Mouse (Mus musculus): ENCODE data around the gene Ccnb1. TPM values are rescaled to one million over a fixed set of nuclear protein-coding genes. Genes with fewer than 3 reads are reported as not detected.

Ccnb1 gene
- polyA plus RNA-seq, 1 experiment from 2014 or later = 8.8 TPM

- no peaks in the 10 kb centered on the region for H3K4me1 ChIP-seq (ENCODE audit: insufficient read depth, low read depth, low read length)
Observed at GRCm38 (mm10) chr13:100825627-100826410, 39.4 kb upstream of the Ccnb1 start.

DNA sequence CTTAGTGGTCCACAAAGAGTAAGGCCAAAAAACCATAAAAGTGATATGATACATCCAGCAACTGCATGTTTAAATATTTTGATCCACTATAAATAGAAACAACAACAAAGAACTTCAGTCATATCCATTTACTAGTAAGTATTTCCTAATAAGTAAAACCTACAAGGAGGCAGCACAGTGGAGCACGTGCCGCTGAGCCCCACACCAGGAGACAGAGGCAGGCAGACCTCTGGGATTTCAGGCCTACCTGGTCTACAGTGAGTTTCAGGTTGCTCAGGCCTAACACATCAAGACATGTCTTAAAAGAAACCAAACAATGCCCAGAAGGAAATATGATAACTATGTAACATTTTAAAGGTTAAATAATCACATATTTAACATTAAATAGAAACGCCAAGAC, 38.5 kb upstream of the Ccnb1 start:
- H3K9me3 ChIP-seq (ENCODE audit: low read length) = no peaks in the 10 kb centered on the region
- H3K4me1 ChIP-seq (ENCODE audit: insufficient read depth, low read depth, low read length) = no peaks in the 10 kb centered on the region
- H3K36me3 ChIP-seq (ENCODE audit: insufficient read depth, low read length) = peaks cover 22% of the 10 kb centered on the region
- TF ChIP-seq CTCF (IDR thresholded peaks at IDR 0.05) (no peak), EP300 (IDR thresholded peaks at IDR 0.05) (no peak)
- no peak overlapping the region for H3K9ac ChIP-seq (replicated peaks; ENCODE audit: low read depth)
- DNase-seq (ENCODE audit: low spot score) = no peak
- H3K27ac ChIP-seq (ENCODE audit: low read length) = no peak overlapping the region
- 88% methylated on average over 3 of the region's 3 CpGs for WGBS
- no peak overlapping the region for H3K4me2 ChIP-seq (replicated peaks; ENCODE audit: low read depth, low read length)
- no peak for ATAC-seq
- H3K4me3 ChIP-seq (ENCODE audit: low read depth, low read length) = no peak overlapping the region
- no peaks in the 10 kb centered on the region for H3K27me3 ChIP-seq (replicated peaks; ENCODE audit: insufficient read depth, low read length)

More at GRCm38 (mm10) chr13:100825627-100826410, 39.4 kb upstream of the Ccnb1 start:
- no peaks in the 10 kb centered on the region for H3K27me3 ChIP-seq (replicated peaks; ENCODE audit: insufficient read depth, low read length)
- no peak for TF ChIP-seq EP300 (IDR thresholded peaks at IDR 0.05)
- TF ChIP-seq CTCF (IDR thresholded peaks at IDR 0.05) = no peak
- no peak overlapping the region for H3K27ac ChIP-seq (ENCODE audit: low read length)
- H3K9ac ChIP-seq (replicated peaks; ENCODE audit: low read depth) = no peak overlapping the region
- 87% methylated on average over 9 of the region's 9 CpGs for WGBS
- DNase-seq (ENCODE audit: low spot score) (no peak), ATAC-seq (no peak)
- H3K36me3 ChIP-seq (ENCODE audit: insufficient read depth, low read length) = peaks cover 20% of the 10 kb centered on the region
- H3K4me2 ChIP-seq (replicated peaks; ENCODE audit: low read depth, low read length) = no peak overlapping the region
- H3K9me3 ChIP-seq (ENCODE audit: low read length) = no peaks in the 10 kb centered on the region
- no peak overlapping the region for H3K4me3 ChIP-seq (ENCODE audit: low read depth, low read length)

GRCm38 (mm10) chr13:100824306-100824705, 37.9 kb upstream of the Ccnb1 start:
- WGBS = 40% methylated on average over 6 of the region's 6 CpGs
- Histone ChIP-seq H3K4me2 (replicated peaks; ENCODE audit: low read depth, low read length) (no peak overlapping the region), H3K9ac (replicated peaks; ENCODE audit: low read depth) (no peak overlapping the region), H3K4me3 (ENCODE audit: low read depth, low read length) (no peak overlapping the region), H3K9me3 (ENCODE audit: low read length) (no peaks in the 10 kb centered on the region), H3K4me1 (ENCODE audit: insufficient read depth, low read depth, low read length) (no peaks in the 10 kb centered on the region), H3K27ac (ENCODE audit: low read length) (no peak overlapping the region), H3K27me3 (replicated peaks; ENCODE audit: insufficient read depth, low read length) (no peaks in the 10 kb centered on the region), H3K36me3 (ENCODE audit: insufficient read depth, low read length) (peaks cover 24% of the 10 kb centered on the region)
- no peak for ATAC-seq
- no peak for DNase-seq (ENCODE audit: low spot score)
- TF ChIP-seq EP300 (IDR thresholded peaks at IDR 0.05) (no peak), CTCF (IDR thresholded peaks at IDR 0.05) (no peak)

- H3K27me3 ChIP-seq (replicated peaks; ENCODE audit: insufficient read depth, low read length) = no peaks in the 10 kb centered on the region
- H3K36me3 ChIP-seq (ENCODE audit: insufficient read depth, low read length) = peaks cover 27% of the 10 kb centered on the region
- no peak overlapping the region for H3K27ac ChIP-seq (ENCODE audit: low read length)
- H3K4me3 ChIP-seq (ENCODE audit: low read depth, low read length) = no peak overlapping the region
- no peak overlapping the region for H3K9ac ChIP-seq (replicated peaks; ENCODE audit: low read depth)
- ATAC-seq (no peak), DNase-seq (ENCODE audit: low spot score) (no peak)
- H3K4me1 ChIP-seq (ENCODE audit: insufficient read depth, low read depth, low read length) = no peaks in the 10 kb centered on the region
- H3K9me3 ChIP-seq (ENCODE audit: low read length) = no peaks in the 10 kb centered on the region
- 90% methylated on average over 3 of the region's 3 CpGs for WGBS
- H3K4me2 ChIP-seq (replicated peaks; ENCODE audit: low read depth, low read length) = no peak overlapping the region
- TF ChIP-seq EP300 (IDR thresholded peaks at IDR 0.05) (no peak), CTCF (IDR thresholded peaks at IDR 0.05) (no peak)
Observed at GRCm38 (mm10) chr13:100823863-100824262, 37.5 kb upstream of the Ccnb1 start.

- Histone ChIP-seq H3K27me3 (replicated peaks; ENCODE audit: insufficient read depth, low read length) (no peaks in the 10 kb centered on the region), H3K4me3 (ENCODE audit: low read depth, low read length) (no peak overlapping the region), H3K4me1 (ENCODE audit: insufficient read depth, low read depth, low read length) (no peaks in the 10 kb centered on the region), H3K4me2 (replicated peaks; ENCODE audit: low read depth, low read length) (no peak overlapping the region), H3K9me3 (ENCODE audit: low read length) (no peaks in the 10 kb centered on the region), H3K9ac (replicated peaks; ENCODE audit: low read depth) (no peak overlapping the region), H3K36me3 (ENCODE audit: insufficient read depth, low read length) (peaks cover 27% of the 10 kb centered on the region; the same call in 1 of the 2 replicates), H3K27ac (ENCODE audit: low read length) (no peak overlapping the region)
- ATAC-seq = no peak
- TF ChIP-seq CTCF (IDR thresholded peaks at IDR 0.05) (no peak), EP300 (IDR thresholded peaks at IDR 0.05) (no peak)
- DNase-seq (ENCODE audit: low spot score) = no peak
- 87% methylated on average over 6 of the region's 6 CpGs for WGBS
Observed at GRCm38 (mm10) chr13:100814451-100814850, 28.1 kb upstream of the Ccnb1 start.

DNA sequence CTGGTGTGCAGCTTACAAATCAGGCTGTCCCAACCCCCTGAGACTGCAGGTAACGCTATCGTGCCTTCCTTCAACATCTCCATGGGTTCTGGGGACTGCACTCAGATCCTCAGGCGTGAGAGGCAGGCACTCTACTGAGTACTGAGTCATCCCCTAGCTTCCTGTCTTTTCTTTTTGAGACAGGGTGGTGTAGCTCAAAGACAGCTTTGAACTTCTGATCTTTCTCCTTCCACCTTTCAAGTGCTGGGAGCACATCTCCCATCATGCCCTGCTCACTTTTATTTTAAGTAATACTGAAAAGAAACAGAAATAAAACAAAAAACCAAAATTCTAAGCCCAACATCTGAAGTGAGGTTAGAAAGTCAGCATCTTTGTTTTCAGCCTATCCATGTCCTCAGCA, 19.4 kb upstream of the Ccnb1 start:
- peaks cover 31% of the 10 kb centered on the region for H3K36me3 ChIP-seq (ENCODE audit: insufficient read depth, low read length)
- no peak overlapping the region for H3K4me2 ChIP-seq (replicated peaks; ENCODE audit: low read depth, low read length)
- H3K4me1 ChIP-seq (ENCODE audit: insufficient read depth, low read depth, low read length) = no peaks in the 10 kb centered on the region
- H3K9me3 ChIP-seq (ENCODE audit: low read length) = no peaks in the 10 kb centered on the region
- no peak overlapping the region for H3K27ac ChIP-seq (ENCODE audit: low read length)
- 92% methylated on average over 3 of the region's 3 CpGs for WGBS
- H3K9ac ChIP-seq (replicated peaks; ENCODE audit: low read depth) = no peak overlapping the region
- ATAC-seq = no peak
- no peak overlapping the region for H3K4me3 ChIP-seq (ENCODE audit: low read depth, low read length)
- no peaks in the 10 kb centered on the region for H3K27me3 ChIP-seq (replicated peaks; ENCODE audit: insufficient read depth, low read length)
- TF ChIP-seq CTCF (IDR thresholded peaks at IDR 0.05) = no peak
- no peak for TF ChIP-seq EP300 (IDR thresholded peaks at IDR 0.05)
- DNase-seq (ENCODE audit: low spot score) = no peak

All from lung, postnatal 0 days (tissue).